9 mouse cellular contexts compared by ENCODE assay signal in the genomic region with DNA sequence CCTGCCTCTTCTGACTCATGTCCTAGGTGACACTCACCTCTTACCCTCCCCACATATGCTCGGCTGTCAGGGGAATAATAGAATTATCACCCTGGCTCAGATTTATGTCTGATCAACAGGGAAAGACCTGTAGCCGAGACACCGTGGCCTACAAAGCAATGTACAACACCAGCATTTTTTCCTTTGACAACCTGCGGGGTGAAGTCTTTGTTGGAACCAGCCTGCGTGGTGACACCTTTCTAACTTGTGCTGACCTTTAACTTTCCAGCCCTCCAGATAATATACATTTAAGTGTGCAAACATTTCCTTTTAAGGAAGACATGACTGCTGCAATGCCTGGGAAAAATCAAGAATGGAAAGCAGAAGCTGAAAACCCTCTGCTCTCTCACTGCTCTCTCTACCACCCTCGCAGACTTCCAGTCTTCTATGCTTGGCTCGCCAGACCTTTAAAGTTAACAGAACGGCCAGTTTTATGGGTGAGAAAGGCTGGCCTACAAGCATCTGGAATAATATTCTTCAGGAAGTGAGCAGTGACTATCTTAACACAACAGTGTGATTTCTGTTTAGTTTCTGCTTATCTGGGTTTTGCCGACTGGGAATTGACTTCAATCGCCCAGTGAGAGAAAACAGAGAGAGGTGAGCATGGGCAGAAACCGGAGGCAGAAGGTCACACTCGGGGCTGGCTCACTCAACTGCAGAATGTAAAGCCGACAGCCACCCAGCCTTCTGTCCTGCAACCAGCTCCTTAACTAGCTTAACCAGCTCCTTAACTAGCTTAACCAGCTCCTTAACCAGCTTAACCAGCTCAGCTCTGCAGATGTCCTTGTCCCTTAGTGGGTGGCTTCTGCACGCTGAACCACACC. TPM values are rescaled to one million over a fixed set of nuclear protein-coding genes. Genes with fewer than 3 reads are reported as not detected.
A peak's percentile ranks its signal among the peaks of the same experiment; 100 is the strongest.
DNase-seq lines count a peak whose midpoint lies in the region; ATAC-seq lines count a peak whose summit lies in the region.
"Had no signal": no experiment of that assay in that cellular context is flagged by ENCODE, and none has a peak within 500 bp of the region (broad histone marks: within the 10 kb centered on the region; RNA-seq: fewer than 3 reads in every experiment).

No protein-coding gene starts in this region.

- no peaks in the 10 kb centered on the region for H3K9me3 ChIP-seq in kidney, embryonic 16.5 days (ENCODE audit: low read length)
- H3K9me3 ChIP-seq in embryonic facial prominence, embryonic 11.5 days (replicated peaks; ENCODE audit: control insufficient read depth, low read length) = no peaks in the 10 kb centered on the region
- no peaks in the 10 kb centered on the region for H3K9me3 ChIP-seq in midbrain, embryonic 16.5 days (replicated peaks; ENCODE audit: control insufficient read depth, low read length, poor library complexity, severe bottlenecking)

- intact Hi-C loops in left cerebral cortex, postnatal 14 days (cut with DNase I) = loop anchor here (5.0 kb wide), 2 partner anchors 157 to 267 kb away; partner anchors contain the start of gene Adam19

- DNase-seq in kidney, postnatal 14 days = no peak
- no peak for DNase-seq in embryonic facial prominence, embryonic 11.5 days (ENCODE audit: low spot score)
- peak; percentile 28 for DNase-seq in heart, postnatal 4 days
- DNase-seq in layer of hippocampus, postnatal 25 days (ENCODE audit: extremely low spot score in 1 of 2, low spot score in 1 of 2) = no peak
- DNase-seq in left cerebral cortex, postnatal 14 days (ENCODE audit: low spot score in 2 of 2) = no peak
- DNase-seq in layer of hippocampus, adult 18-20 months (ENCODE audit: low spot score in 2 of 2) = no peak

- H3K4me2 ChIP-seq in kidney, embryonic 16.5 days (replicated peaks; ENCODE audit: low read depth, low read length) = no peak overlapping the region
- H3K4me2 ChIP-seq in embryonic facial prominence, embryonic 11.5 days (ENCODE audit: low read depth, low read length) = no peak overlapping the region
- H3K4me2 ChIP-seq in midbrain, embryonic 16.5 days (ENCODE audit: low read length) = no peak overlapping the region

- no peaks in the 10 kb centered on the region for H3K27me3 ChIP-seq in kidney, embryonic 16.5 days (ENCODE audit: insufficient read depth, low read length)
- no peaks in the 10 kb centered on the region for H3K27me3 ChIP-seq in embryonic facial prominence, embryonic 11.5 days (ENCODE audit: control insufficient read depth, insufficient read depth, low read length)
- H3K27me3 ChIP-seq in midbrain, embryonic 16.5 days (ENCODE audit: control insufficient read depth, insufficient read depth, low read depth, low read length) = no peaks in the 10 kb centered on the region

- H3K4me1 ChIP-seq in kidney, embryonic 16.5 days (ENCODE audit: insufficient read depth, low read length) = peaks cover 35% of the 10 kb centered on the region
- H3K4me1 ChIP-seq in embryonic facial prominence, embryonic 11.5 days (ENCODE audit: control insufficient read depth, insufficient read depth, low read length) = no peaks in the 10 kb centered on the region; the same call in 1 of the 2 replicates
- H3K4me1 ChIP-seq in midbrain, embryonic 16.5 days (ENCODE audit: control insufficient read depth, insufficient read depth, low read length) = peaks cover 29% of the 10 kb centered on the region

- no peaks in the 10 kb centered on the region for H3K36me3 ChIP-seq in kidney, embryonic 16.5 days (ENCODE audit: insufficient read depth, low read length)
- no peaks in the 10 kb centered on the region for H3K36me3 ChIP-seq in embryonic facial prominence, embryonic 11.5 days (replicated peaks; ENCODE audit: control insufficient read depth, insufficient read depth, low read depth, low read length)
- peaks cover 2% of the 10 kb centered on the region; the same call in 1 of the 2 replicates for H3K36me3 ChIP-seq in midbrain, embryonic 16.5 days (ENCODE audit: control insufficient read depth, insufficient read depth, low read length)

- ATAC-seq in kidney, embryonic 16.5 days (ENCODE audit: low FRiP score, low TSS enrichment) = no peak
- ATAC-seq in embryonic facial prominence, embryonic 11.5 days (replicated peaks; ENCODE audit: insufficient number of reproducible peaks, low FRiP score, low TSS enrichment, low read depth) = no peak
- no peak for ATAC-seq in midbrain, embryonic 16.5 days

- peak overlapping the region; percentile 89 for H3K27ac ChIP-seq in kidney, embryonic 16.5 days (ENCODE audit: low read length)
- peak overlapping the region; percentile 30; the same call in 1 of the 2 replicates for H3K27ac ChIP-seq in embryonic facial prominence, embryonic 11.5 days (replicated peaks; ENCODE audit: low read depth, low read length)
- peak overlapping the region; percentile 63 for H3K27ac ChIP-seq in midbrain, embryonic 16.5 days (ENCODE audit: low read length)
- H3K27ac ChIP-seq: liver, embryonic 14.5 days had no signal

- no peak overlapping the region for H3K4me3 ChIP-seq in kidney, embryonic 16.5 days (ENCODE audit: low read length)
- no peak overlapping the region for H3K4me3 ChIP-seq in embryonic facial prominence, embryonic 11.5 days (ENCODE audit: low read depth, low read length)
- no peak overlapping the region for H3K4me3 ChIP-seq in midbrain, embryonic 16.5 days (ENCODE audit: low read depth, low read length)

- 33% methylated on average over 14 of the region's 14 CpGs for WGBS in kidney, embryonic 16.5 days
- WGBS in embryonic facial prominence, embryonic 11.5 days = 60% methylated on average over 14 of the region's 14 CpGs
- 79% methylated on average over 14 of the region's 14 CpGs for WGBS in midbrain, embryonic 16.5 days

- peak overlapping the region; percentile 40; the same call in 1 of the 2 replicates for H3K9ac ChIP-seq in kidney, embryonic 16.5 days (replicated peaks; ENCODE audit: low read length)
- no peak overlapping the region for H3K9ac ChIP-seq in embryonic facial prominence, embryonic 11.5 days (replicated peaks; ENCODE audit: low read length)
- peak overlapping the region; percentile 8; the same call in 1 of the 2 replicates for H3K9ac ChIP-seq in midbrain, embryonic 16.5 days (ENCODE audit: low read depth, low read length)
- H3K9ac ChIP-seq: liver, embryonic 14.5 days had no signal

RNA-seq across cellular contexts. Expression of gene Fndc9, which starts 20.7 kb away (rescaled TPM):
- 0.09 TPM in 1 of 2 replicates, not detected in the other for polyA plus RNA-seq in kidney, embryonic 16.5 days (2015; fragmentation: Nextera tagmentation; extraction: Ambion mirVana)
- 0.24 and 0.26 TPM in 2 replicates for polyA plus RNA-seq in embryonic facial prominence, embryonic 11.5 days (2014; fragmentation: Nextera tagmentation; extraction: Ambion mirVana)
- total RNA-seq in heart, postnatal 4 days (2021) = not detected
- 9.9 and 12.5 TPM in 2 replicates for polyA plus RNA-seq in midbrain, embryonic 16.5 days (2015; fragmentation: Nextera tagmentation; extraction: Ambion mirVana)
- total RNA-seq in layer of hippocampus, postnatal 25 days (2021) = under 1 TPM; 0.71 to 0.77 TPM
- 1 to 10 TPM; 6.7 to 7.3 TPM for total RNA-seq in left cerebral cortex, postnatal 14 days (2021)
- 1 to 10 TPM in 1 of 2 experiments, under 1 TPM in 1; 0.63 to 1.3 TPM for total RNA-seq in layer of hippocampus, adult 18-20 months (2021)
- polyA plus RNA-seq: liver, embryonic 14.5 days had no signal

RNA-seq across cellular contexts. Expression of gene Nipal4, which starts 48.3 kb away (rescaled TPM):
- 0.59 and 1.4 TPM in 2 replicates for polyA plus RNA-seq in kidney, embryonic 16.5 days (2015; fragmentation: Nextera tagmentation; extraction: Ambion mirVana)
- 0.36 and 0.86 TPM in 2 replicates for polyA plus RNA-seq in embryonic facial prominence, embryonic 11.5 days (2014; fragmentation: Nextera tagmentation; extraction: Ambion mirVana)
- 1 to 10 TPM; 2.5 to 2.7 TPM for total RNA-seq in heart, postnatal 4 days (2021)
- 0.15 and 0.52 TPM in 2 replicates for polyA plus RNA-seq in midbrain, embryonic 16.5 days (2015; fragmentation: Nextera tagmentation; extraction: Ambion mirVana)
- total RNA-seq in layer of hippocampus, postnatal 25 days (2021) = 1 to 10 TPM; 3.3 to 3.7 TPM
- 1 to 10 TPM; 1.6 to 2.6 TPM for total RNA-seq in left cerebral cortex, postnatal 14 days (2021)
- 1 to 10 TPM; 1.4 to 2.1 TPM for total RNA-seq in layer of hippocampus, adult 18-20 months (2021)

Comparison
In these comparisons a context has a peak if more than half of its experiments do, and no peak if none do; other contexts are left out.
1. H3K27ac ChIP-seq: peak in every context shown above with its lines; median percentile 89 in kidney, embryonic 16.5 days; 63 in midbrain, embryonic 16.5 days; 30 in embryonic facial prominence, embryonic 11.5 days.